In genomic region chr4:43065471-43065870, GRCm38 (mm10) we compare ENCODE assay signal across 16 mouse cellular contexts.
"Had no signal": no experiment of that assay in that cellular context is flagged by ENCODE, and none has a peak within 500 bp of the region (broad histone marks: within the 10 kb centered on the region; RNA-seq: fewer than 3 reads in every experiment).

No protein-coding gene starts in this region.

- H3K9me3 ChIP-seq: lung, embryonic 15.5 days; megakaryocyte, embryonic 14.5 days; midbrain, embryonic 13.5 days; midbrain, embryonic 15.5 days; neural tube, embryonic 12.5 days had no signal

- DNase-seq: liver, postnatal 0 days; lung, adult 2 months; lung, postnatal 14 days; lung, postnatal 36 days; right cerebral cortex, postnatal 14 days; thymus, adult 2 months; thymus, postnatal 25 days; thymus, postnatal 4 days had no signal

- H3K4me2 ChIP-seq: lung, embryonic 15.5 days; midbrain, embryonic 11.5 days; midbrain, embryonic 13.5 days; midbrain, embryonic 15.5 days; neural tube, embryonic 12.5 days had no signal

- H3K9ac ChIP-seq: liver, postnatal 0 days; lung, embryonic 15.5 days; midbrain, embryonic 13.5 days; midbrain, embryonic 15.5 days; neural tube, embryonic 12.5 days had no signal

- H3K4me1 ChIP-seq: lung, embryonic 15.5 days; megakaryocyte, embryonic 14.5 days; neural tube, embryonic 12.5 days had no signal

- H3K36me3 ChIP-seq: lung, embryonic 15.5 days; midbrain, embryonic 13.5 days; midbrain, embryonic 15.5 days; neural tube, embryonic 12.5 days had no signal

- H3K27ac ChIP-seq: lung, embryonic 15.5 days; macrophage; midbrain, embryonic 13.5 days; midbrain, embryonic 15.5 days; neural tube, embryonic 12.5 days had no signal

- H3K4me3 ChIP-seq: lung, embryonic 15.5 days; megakaryocyte, embryonic 14.5 days; midbrain, embryonic 13.5 days; midbrain, embryonic 15.5 days; neural tube, embryonic 12.5 days had no signal

- ATAC-seq: liver, postnatal 0 days; lung, postnatal 0 days; midbrain, embryonic 13.5 days; midbrain, embryonic 15.5 days had no signal

- H3K27me3 ChIP-seq: lung, embryonic 15.5 days; midbrain, embryonic 13.5 days; midbrain, embryonic 15.5 days; neural tube, embryonic 12.5 days had no signal
